Mouse (Mus musculus) forelimb bud, embryonic 11.5 days (tissue): ENCODE measurements around the gene Lrig2.

Experiments used
- DNase-seq: peaks from one replicate; pipeline ENCODE4 v3.0.0-alpha.2; 2012; ENCODE audit warnings: low read depth, low spot score

Gene Lrig2

DNA sequence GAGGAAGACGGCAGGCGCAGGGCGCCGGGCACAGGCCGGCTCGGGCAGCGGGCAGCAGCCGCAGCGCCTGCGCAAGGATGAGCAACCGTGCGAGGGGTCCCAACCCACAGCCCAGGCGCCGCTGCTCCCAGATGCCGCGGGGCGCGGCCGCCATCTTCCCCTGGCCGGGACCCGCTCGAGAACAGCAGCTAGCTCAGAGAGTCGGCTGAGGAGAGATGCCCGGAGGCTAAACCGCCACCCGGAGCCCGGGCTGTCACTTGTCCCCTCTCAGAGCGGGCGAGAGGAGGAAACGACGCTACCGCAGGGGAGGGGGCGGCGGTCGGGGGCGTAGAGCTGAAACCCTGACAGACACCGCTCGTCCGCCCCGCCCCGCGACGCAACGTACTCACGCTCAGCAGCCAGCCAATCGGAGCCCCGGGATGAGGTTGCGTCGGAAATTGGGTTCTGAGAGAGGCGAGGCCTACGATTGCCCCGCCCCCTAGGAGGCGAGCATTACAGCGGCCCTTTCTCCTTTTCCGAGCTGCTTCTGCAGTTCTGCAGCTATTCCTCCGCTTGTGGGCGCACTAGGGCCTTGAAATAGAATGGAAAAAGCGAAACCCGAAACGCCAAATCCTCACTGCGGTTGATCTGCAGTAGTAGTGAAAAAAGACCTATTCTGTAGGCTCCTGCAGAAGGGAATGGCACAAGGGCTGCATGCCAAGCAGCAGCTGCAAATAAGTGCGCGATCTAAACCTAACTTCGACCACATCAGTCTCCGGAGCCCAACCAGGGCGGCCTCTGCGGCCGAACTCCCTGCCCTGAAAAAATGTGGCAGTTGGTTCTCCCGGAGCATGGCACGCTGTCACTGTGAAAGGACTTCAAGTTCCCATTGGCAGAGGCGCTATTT, at the start of gene Lrig2:
TSS of gene Lrig2 (minus strand) at position 381 of the 886 bp plus-strand sequence.
- peak; percentile 99 for DNase-seq

DNA sequence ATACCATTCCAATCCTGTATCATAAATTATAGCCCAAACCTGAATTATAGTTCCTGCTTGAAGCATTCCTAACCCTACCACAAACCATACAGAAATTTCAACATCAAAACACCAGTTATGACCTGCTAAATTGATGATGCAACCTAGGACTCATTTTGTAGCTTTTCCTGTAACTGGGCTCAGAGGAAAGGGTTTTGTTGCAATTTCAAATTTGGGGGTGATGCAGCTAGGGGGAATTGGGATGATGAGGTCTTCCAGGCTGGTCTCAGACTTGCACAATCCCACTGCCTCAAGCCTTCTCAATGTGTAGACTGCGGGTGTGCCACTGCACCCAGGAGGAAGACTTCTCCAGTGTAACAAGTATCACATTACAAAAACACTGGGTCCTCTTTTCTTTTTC, 44.9 kb upstream of the Lrig2 start:
- DNase-seq = no peak

DNA sequence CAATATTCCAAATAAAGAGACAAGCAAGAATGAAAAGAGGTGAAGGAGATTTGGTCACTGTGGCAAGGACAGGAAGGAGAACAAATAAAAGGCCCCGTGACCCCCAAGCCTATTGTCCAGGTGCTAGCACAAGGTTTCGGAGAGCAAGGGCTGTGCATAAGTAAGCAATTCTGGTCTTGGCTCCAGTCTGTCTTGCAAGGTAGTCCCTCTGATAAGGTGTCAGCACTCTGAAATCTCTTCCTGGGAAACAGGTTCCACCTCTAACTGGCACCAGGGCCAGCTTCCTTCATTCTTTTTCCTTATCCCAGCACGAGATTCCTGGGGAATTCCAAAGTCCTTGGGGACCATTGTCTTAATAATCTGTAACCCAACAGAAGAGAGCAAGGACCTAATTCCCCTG, 38.9 kb upstream of the Lrig2 start:
- DNase-seq = no peak

DNA sequence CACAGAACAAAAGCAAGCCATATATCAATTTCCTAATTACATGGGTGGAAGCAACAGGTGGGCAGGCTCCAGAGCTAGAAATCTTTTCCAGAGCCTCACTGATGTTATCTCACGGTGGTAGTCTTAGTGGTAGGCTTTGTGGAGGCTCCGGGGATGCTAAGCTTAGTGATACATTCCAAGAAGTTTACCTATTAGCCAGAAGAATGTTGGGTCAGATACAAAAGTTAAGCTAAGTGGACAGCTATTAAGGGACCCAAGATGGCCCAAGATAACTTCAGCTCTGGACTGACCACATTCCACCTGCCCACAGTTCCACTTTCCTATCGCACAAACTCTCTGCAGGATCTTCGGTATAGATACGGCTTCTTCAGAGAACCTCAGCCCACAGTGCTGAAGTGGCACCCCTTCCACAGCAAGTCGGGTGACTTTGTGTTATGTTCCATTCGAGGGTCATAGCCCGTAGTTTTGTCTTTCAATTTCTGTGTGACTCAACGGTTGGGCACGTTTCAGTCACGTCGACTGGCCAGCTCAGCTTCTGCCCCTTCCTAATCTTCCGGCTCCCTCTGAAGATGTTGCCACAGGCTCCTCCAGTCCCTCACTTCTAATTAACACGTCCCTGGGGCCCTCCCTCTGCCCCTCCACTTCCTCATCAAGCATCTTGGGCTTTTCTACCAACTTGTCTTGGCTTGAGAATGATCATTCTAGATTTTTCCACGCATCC, 36.8 kb upstream of the Lrig2 start:
- DNase-seq = no peak

DNA sequence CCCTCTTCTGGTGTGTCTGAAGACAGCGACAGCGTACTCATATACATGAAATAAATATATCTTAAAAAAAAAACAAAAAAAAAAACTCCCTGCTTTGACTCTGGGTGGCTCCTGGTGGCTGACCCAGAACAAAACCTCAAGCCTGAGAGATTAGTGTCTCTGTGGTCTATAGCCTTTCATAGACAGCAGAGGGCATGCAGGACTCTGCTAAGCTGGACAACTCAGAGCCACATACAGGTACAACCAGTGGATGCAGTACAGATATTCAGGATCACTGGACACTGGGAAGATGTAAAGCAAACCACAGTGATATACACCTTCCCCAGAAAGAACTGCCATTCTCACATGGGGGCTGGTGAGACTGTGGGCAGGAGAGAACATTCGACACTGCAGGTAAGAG, 32.1 kb upstream of the Lrig2 start:
- no peak for DNase-seq

DNA sequence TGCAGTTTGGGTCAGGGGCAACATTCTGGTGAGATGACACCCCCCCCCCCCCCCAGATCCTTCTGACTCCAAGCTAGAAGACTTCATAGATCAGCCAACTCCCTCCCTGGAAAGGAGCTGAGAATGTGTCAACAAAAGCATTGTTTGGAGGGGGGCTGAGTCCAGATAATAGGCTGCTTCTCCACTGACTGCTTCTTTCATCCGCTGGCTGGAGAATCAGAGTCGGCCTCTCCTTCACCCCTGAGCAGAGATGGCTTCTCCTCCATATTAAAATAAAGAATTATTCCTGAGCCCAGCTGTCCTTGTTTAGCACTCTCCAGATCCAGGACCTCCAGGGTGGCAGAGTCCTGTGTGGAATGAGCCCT, 30.3 kb upstream of the Lrig2 start:
- no peak for DNase-seq

DNA sequence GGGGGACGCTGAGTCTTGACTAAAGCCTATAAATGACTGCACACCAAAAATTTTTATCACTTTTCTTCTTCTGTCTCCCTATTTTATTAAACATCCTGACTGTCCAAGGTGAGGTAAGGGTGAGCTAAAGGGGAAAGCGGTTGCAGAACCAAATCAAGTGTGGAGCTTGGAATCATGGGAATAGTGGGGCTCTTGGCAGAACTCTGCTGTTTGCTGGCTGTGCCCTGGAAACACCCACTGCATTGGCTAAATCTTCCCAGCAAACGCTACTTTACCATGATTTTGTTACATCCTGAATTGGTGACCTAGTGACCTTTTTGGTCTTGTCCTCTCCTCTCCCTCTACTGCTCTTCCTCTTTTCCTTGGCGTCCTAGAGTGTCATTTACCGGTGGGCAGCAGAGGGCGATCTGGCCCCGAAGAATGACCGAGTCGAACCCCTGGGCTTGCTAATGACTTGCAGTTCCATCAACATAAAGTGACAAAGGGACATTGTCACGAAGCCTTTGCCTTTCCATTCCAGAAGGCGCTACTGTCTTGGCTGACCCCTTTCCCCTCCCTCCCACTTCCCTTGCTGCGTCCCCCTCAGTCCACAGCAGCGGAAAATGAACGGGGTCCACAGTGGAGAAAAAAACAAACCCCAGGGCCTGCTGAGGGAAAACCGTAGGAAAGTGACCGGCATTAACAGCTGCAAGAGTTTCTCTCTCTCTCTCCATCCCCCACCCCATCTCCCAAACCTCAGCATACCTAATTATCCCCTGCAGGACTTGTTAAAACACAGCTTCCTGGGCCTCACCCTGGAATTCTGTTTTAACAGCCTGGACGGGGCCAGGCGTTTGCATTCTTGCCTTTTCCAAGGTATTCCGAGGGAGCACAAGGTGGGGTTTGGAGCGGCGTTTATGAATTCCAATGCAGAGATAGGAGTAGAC, 29.7 kb upstream of the Lrig2 start:
- DNase-seq = peak; percentile 82

DNA sequence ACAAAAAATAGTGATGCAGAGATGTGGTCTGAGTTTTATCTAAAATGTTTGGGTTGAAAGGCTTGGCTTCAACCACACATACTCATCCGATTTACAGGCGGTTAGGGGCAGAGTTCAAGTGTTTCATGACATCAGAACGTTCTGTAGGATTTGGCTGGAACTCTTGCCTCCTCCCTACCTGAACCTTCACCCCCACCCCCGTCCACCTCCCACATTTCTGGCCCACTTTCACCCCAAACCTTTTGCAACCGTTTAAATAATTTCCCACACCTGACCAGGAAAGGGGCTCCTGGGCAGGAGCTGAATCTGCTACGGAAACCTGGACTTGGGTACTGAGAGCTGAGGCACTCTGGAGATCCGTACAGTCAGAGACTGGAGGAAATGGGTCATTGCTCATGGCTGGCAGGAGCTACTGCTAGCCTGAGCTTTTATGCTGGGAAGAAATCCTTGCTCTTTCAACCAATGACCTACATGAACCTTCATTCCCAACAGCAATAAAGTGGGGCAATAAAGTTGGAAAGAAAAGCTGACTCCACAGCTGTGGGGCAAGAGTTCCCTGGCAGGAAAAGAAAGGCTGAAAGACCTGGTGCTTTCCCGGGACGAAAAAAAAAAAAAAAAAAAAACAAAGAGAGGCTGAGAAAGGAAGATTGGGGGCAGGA, 28.9 kb upstream of the Lrig2 start:
- peak; percentile 37 for DNase-seq

DNA sequence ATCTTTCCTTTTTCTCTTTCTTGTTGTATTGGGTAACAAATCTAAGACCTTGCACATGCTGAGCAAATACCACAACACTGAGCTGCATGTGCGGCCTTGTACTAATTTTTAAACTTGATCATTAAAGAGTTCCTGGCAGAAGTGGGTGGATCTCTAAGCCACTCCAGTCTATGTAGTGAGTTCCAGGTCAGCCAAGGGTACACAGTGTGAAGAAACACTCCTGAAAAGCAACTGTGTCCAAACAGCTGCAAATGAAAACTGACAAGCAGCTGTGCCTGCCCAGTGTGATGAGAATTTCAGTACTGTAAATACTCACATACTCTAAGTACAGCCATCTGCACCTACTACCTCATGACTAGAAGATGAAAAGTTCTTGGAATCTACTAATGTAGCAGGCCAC, 21.5 kb upstream of the Lrig2 start:
- no peak for DNase-seq

DNA sequence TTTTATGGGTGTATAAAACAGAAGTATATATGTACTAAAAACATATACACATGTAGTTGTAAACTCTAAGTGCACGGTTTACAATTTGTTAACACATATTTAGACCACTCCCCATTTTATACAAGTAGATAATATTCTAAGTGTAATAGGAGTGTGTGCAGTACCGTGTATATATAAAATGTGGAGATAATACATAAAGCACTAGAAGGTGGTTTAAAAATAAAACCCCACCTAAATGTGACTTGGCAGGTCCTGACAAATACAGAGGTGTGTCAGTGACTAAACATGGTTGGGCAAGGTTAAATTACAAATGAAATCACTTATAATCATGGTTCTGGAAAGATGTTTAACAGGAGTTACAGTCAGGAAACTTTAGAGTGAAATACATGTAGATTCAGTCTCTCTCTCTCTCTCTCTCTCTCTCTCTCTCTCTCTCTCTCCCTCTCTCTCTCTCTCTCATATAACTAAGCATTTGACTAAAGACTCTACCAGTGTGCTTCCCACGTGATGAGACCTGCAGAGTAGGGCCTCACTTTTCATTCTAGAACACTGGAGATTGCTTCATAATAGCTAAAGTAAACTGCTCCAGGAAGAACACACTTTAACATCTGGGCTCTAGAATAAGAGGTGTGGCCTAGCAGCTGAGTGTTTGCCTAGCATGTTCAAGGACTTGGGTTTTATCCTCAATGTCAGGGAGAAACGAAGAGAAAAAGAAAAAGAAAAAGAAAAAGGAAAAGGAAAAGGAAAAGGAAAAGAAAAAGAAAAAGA, 14.6 kb upstream of the Lrig2 start:
- no peak for DNase-seq

DNA sequence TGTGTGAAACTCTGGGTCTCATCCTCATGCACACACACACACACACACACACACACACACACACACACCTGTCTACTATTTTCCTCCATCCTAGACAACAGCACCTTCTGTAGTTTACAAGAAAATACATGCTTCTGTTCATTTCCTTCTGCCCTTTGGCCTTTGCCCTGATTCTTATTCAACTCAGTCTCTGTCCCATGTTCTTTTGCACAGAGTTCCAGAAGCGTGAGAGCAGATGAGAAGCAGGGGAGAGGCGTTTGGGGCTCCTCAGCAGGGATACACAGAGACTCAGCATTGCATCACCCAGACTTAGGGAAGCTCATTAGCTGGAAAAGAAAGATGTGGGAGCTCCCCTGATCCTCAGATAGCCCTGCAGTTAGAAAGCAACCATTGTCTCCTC, 13.8 kb upstream of the Lrig2 start:
- no peak for DNase-seq

DNA sequence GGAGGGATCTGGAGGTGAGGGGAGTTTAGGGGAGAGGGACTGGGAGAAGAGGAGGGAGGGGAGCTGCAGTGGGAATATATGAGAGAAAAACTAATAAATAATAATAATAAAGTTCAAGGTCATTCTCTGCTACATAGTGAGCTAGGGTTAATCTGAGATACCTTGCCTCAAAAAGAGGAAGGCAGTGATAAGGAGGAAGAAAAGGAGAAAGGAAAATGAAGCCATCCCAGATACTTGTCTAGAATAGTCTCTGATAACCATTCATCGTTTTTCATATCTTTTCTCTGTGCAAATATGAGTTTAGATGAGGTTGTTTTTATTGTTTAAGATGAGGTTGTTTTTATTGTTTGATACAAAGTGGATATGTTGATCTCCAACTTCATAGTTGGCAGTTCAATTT, 13.3 kb upstream of the Lrig2 start:
- DNase-seq = no peak

DNA sequence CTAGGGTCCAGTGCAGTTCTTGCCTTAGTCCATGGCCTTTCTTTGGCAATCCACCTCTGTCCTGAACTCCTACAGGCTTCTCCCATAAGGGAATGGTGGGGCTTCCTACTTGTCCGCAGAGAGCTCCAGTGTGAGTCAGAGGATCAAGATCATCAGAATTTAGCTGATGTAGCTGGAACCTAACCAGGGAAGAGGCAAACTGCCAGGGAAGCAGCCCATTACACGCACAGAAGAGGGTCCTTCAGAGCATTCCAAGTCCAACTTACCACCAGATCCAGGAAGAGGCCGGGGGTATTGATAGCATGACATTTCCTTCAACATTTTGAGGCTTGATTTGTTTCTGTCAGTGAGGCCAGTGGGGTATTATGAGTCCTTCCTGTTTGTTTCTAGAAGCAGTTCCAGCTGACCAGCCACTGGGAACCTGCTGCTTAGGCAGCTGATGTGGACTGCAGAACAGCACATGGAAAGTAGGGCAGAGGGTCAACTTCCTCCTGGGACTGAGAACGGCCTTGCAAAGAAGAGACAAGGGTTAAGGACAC, 11.7 kb upstream of the Lrig2 start:
- DNase-seq = no peak

DNA sequence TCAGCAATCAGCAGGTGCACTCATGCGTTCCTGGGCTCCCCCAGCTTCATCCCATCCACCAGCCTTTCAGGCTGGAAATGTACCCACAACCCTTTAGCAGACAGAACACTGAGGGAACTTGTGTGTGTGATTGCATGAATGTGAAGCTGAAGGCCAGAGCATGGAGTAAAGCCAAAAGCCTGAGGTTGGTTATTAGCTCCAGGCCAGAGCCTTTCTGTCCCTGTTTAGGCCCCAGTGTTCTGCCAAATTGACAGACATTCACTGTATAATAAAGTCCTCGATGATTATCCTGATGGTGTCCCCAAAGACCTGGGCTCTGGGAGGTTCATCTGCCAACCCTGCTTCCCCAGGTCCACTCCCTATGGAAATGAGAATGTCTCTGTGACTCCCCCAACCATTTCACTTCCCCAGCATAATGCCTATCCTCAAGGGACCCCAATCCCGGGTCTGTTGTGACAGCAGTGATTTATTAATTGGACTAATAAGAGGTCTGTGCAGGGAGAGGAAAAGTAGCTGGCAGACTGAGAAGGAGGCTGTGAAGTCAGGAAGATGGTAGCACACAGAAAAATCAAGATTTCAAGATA, 9.7 kb upstream of the Lrig2 start:
- no peak for DNase-seq

DNA sequence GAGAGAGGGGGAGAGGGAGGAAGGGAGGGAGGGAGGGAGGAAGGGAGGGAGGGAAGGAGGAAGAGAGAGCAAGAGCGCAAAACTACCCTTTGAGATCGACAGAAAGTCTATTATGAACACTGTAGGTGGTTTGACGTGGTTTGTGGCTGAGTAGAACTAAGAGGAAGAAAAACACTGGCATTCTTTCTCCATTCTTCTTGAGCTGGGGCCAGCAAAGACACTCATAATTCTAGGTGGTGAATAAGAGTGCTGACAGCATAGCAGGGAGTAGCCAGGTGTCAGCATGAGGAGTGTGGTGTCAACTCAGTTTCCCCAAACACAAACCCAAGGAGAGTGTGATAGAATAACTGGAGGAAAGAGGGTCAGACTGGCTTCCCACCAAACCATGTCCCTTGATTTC, 8.8 kb upstream of the Lrig2 start:
- DNase-seq = no peak

DNA sequence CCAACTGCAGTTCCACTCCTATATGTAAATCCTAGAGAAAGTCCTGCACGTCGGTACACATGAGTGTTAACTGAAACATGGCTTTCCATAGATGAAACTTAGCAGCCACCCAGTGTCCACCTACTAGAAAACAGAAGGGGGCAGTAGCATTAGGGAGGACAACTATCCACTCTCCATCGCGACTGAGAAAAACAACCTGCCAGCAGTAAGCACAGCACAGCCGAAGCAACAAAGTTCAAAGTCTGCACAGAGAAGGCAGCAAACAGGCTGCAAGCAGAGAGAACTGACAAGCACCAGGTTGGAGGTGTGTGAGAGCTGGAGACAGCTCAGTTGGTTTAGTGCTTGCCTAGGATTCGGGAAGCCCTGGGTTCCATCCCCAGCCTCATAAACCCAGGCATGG, 7.2 kb upstream of the Lrig2 start:
- DNase-seq = no peak

DNA sequence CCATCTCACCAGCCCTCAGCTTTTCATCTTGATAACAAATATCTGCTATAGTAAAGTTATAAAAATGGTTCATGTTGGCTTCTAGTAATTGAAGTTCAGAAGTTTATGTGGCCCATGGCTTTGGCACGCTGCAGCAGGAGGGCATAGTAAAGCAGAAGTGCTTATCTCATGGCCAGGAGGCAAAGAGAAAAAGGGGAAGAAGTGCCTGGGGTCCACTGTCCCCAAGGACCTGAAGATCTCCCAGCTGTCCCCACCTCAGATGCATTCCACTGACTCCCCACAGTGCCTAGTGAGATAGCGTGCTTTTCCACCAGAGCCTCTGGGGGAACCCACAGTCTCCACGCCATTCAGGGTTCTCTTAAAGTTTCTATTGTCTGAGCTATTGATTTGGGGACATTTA, 6.7 kb upstream of the Lrig2 start:
- DNase-seq = no peak

DNA sequence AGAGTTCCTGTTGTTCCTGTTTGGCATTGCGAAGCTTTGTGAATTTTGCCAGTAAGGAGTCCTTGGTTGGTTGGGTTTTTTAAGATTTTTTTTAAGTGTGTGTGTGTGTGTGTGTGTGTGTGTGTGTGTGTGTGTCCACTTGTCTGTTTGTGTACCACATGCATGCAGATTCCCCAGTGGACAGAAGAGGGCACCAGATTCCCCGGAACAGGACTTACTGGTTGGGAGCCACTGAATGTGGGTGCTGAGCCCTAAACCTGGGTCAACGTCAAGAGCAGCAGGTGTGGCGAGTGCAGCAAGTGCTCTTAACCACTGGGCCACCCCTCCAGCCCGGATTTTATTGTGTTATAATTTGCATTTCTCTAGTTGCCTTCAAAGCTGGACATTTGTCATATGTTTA, 5.4 kb upstream of the Lrig2 start:
- no peak for DNase-seq

DNA sequence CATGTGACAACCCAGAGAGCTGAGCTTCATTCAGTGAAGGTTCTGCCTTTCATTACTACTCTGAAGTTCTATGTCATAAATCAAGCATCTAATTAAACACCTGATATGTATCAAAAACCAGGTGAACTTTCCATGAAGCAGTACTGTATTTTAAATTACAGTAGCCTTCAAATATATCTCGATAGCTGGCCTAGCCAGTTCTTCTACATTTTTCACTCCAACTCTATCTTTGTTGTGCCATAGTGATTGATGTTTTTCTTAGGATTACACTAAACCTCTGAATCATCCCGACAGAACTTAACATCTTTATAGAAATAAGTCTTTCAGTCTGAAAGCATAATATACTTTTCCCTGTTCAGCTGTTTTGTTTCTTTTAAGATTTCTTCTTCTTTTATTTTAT, 2.8 kb upstream of the Lrig2 start:
- no peak for DNase-seq

DNA sequence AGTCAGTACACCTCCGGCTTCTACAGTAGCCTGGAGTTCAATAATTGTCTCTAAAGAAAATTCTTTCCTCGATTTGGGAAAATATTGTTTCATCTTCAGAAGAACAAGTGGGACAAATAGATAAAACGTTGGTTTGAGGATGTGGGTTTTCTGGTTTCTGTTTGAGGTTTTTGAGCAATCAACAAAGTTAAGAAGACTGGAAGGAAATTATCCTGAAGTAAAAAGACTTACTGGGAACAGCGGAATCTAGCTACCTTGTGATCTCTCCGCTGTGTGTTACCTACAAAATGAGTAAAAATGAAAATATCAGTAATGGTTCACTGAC, 668 bp upstream of the Lrig2 start:
- no peak for DNase-seq
